Mouse (Mus musculus) heart, embryonic 10.5 days (tissue): ENCODE measurements around the gene Slc35f5. TPM values are rescaled to one million over a fixed set of nuclear protein-coding genes. Genes with fewer than 3 reads are reported as not detected.
A peak's percentile ranks its signal among the peaks of the same experiment; 100 is the strongest.

Source experiments
- DNase-seq: peaks from one replicate; pipeline ENCODE4 v3.0.0-alpha.2; 2017; ENCODE audit warnings: low spot score
- H3K27ac ChIP-seq: fragments of 300-500 bp; sonication (generic); 2 replicates; pipeline ENCODE4 v1.5.1; 2016; ENCODE audit warnings: mild to moderate bottlenecking
- H3K27me3 ChIP-seq: fragments of 300-500 bp; sonication (generic); 2 replicates; pipeline ENCODE4 v1.6.1; 2016; ENCODE audit warnings: mild to moderate bottlenecking; ENCODE audit not compliant: poor library complexity, insufficient read depth, severe bottlenecking
- H3K36me3 ChIP-seq: fragments of 300-500 bp; sonication (generic); 2 replicates; pipeline ENCODE4 v1.6.1; 2016; ENCODE audit warnings: mild to moderate bottlenecking, moderate library complexity
- H3K4me1 ChIP-seq: fragments of 300-500 bp; sonication (generic); 2 replicates; pipeline ENCODE4 v1.6.1; 2016; ENCODE audit warnings: mild to moderate bottlenecking
- H3K4me3 ChIP-seq: fragments of 300-500 bp; sonication (generic); 2 replicates; pipeline ENCODE4 v1.5.1; 2016; ENCODE audit warnings: mild to moderate bottlenecking, moderate library complexity
- H3K9me3 ChIP-seq: fragments of 300-500 bp; sonication (generic); 2 replicates; pipeline ENCODE4 v1.6.1; 2016; ENCODE audit warnings: mild to moderate bottlenecking, moderate library complexity
- WGBS: fragments of 180-500 bp; shearing (Covaris S2); methylation state at CpG from one replicate; pipeline ENCODE4 v1.1.7; 2016; 5-methylcytosine and 5-hydroxymethylcytosine counted together
- polyA plus RNA-seq: library from polyadenylated mRNA; unstranded; fragments of >200 nt; fragmentation: Nextera tagmentation; extraction: Ambion mirVana; gene quantifications from 2 replicates; pipeline ENCODE4 v1.2.1, GENCODE M21; 2016

Slc35f5 gene
- polyA plus RNA-seq, 1 experiment from 2014 or later: 36.1 TPM

GRCm38 (mm10) chr1:125542008-125542999 lies 18.1 kb upstream of the Slc35f5 start:
- Histone ChIP-seq H3K4me3 (no peak overlapping the region), H3K4me1 (no peaks in the 10 kb centered on the region), H3K27me3 (no peaks in the 10 kb centered on the region), H3K27ac (no peak overlapping the region), H3K36me3 (no peaks in the 10 kb centered on the region), H3K9me3 (no peaks in the 10 kb centered on the region)
- 67% methylated on average over 7 of the region's 7 CpGs for WGBS
- DNase-seq: no peak

GRCm38 (mm10) chr1:125549872-125550271 lies 10.5 kb upstream of the Slc35f5 start:
- Histone ChIP-seq H3K4me3 (no peak overlapping the region), H3K36me3 (no peaks in the 10 kb centered on the region), H3K27me3 (no peaks in the 10 kb centered on the region), H3K9me3 (no peaks in the 10 kb centered on the region), H3K27ac (no peak overlapping the region), H3K4me1 (no peaks in the 10 kb centered on the region)
- WGBS: 46% methylated on average over 1 of the region's 1 CpGs
- DNase-seq: no peak

- Histone ChIP-seq H3K27ac (no peak overlapping the region), H3K36me3 (no peaks in the 10 kb centered on the region), H3K27me3 (no peaks in the 10 kb centered on the region), H3K9me3 (no peaks in the 10 kb centered on the region), H3K4me1 (no peaks in the 10 kb centered on the region), H3K4me3 (no peak overlapping the region)
- no peak for DNase-seq
- WGBS: 53% methylated on average over 1 of the region's 1 CpGs
Measured at GRCm38 (mm10) chr1:125550359-125550758, 10.0 kb upstream of the Slc35f5 start.

DNA sequence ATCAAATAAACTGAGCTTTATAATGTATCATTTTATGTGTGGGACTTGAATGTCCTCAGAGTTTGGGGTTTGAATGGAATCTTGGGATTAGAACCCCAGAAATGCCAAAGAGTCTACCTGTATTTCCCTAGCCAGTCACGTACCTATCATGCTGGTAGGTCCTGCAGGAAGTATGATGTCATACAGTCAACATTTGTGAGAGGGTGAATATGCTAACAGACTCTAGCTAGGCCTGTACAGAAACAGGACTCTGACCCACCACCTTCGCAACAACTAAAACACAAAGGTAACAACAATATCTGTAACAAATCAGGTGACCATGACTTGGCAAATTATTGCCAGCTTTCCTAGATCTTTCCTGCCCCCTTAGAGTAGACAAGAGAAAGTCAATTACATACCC lies 8.8 kb upstream of the Slc35f5 start:
- no peak overlapping the region for H3K27ac ChIP-seq
- no peaks in the 10 kb centered on the region for H3K36me3 ChIP-seq
- H3K4me1 ChIP-seq: no peaks in the 10 kb centered on the region
- DNase-seq: no peak
- 82% methylated on average over 2 of the region's 2 CpGs for WGBS
- H3K27me3 ChIP-seq: no peaks in the 10 kb centered on the region
- H3K9me3 ChIP-seq: no peaks in the 10 kb centered on the region
- no peak overlapping the region for H3K4me3 ChIP-seq

DNA sequence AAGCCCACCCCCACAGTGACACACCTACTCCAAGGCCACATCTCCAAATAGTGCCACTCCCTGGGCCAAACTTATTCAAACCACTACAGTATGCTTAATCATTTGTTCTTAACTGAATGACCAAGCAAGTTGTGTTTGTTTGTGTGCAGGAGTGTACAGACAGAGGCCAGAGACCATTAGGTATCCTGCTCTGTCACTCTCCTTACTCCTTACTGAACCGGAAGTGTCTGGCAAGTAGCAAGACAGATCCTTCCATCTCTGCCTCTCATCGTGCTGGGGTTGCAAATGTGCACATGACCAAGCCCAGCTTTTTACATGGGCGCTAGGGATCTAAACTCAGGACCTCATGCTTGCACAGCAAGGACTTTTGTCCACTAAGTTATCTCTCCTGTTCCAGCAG lies 1.1 kb upstream of the Slc35f5 start:
- Histone ChIP-seq H3K4me1 (peaks cover 8% of the 10 kb centered on the region), H3K4me3 (no peak overlapping the region), H3K27me3 (no peaks in the 10 kb centered on the region), H3K9me3 (no peaks in the 10 kb centered on the region), H3K36me3 (no peaks in the 10 kb centered on the region), H3K27ac (peak overlapping the region; percentile 94; the same call in 1 of the 2 replicates)
- whole genome bisulfite sequencing: 73% methylated on average over 3 of the region's 3 CpGs
- DNase-seq: no peak

DNA sequence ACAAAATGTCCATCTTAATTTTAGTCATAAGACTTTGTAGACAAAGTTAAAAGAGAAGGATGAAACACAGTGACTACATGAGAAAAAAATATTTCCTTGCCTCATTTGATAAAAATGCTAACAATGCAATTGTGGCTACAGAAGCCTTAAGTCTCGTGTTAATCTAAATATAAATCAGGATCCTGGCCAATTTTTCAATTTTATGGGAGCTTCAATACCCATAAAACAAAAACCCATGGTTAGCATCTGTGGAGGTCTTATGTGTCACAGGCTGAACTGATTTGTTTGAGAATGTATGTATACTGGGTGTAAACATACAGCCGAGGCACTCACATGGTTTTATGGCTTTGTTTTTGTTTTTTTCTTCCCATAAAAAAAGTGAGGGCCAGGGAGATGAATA lies 674 bp upstream of the Slc35f5 start:
- no peak for DNase-seq
- Histone ChIP-seq H3K36me3 (no peaks in the 10 kb centered on the region), H3K4me3 (peak overlapping the region; percentile 77), H3K4me1 (peaks cover 8% of the 10 kb centered on the region), H3K9me3 (no peaks in the 10 kb centered on the region), H3K27ac (peak overlapping the region; percentile 94), H3K27me3 (no peaks in the 10 kb centered on the region)
- 30% methylated on average over 2 of the region's 2 CpGs for WGBS

DNA sequence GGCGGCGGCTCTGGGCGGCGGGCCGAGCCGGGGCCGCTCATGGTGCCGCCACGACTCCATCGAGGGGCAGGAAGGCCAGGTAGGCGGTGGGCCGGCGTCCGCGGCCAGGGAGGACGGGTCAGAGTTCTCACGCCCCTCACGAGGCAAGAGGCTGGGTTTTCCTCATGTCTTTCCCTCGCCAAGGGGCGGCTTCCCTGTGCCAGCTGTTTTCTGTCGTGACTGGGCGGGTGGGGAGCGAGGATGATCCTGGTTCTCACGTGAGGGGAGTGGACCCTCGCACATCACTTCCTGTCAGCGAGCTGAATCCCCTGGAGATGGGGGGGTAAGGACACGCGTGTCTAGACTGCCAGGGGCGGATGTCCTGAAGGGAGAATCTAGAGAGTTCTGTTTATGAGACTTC lies 811 bp downstream of the Slc35f5 start:
- Histone ChIP-seq H3K27ac (peak overlapping the region; percentile 94), H3K4me1 (peaks cover 8% of the 10 kb centered on the region), H3K27me3 (no peaks in the 10 kb centered on the region), H3K4me3 (peak overlapping the region; percentile 77), H3K36me3 (peaks cover 6% of the 10 kb centered on the region; the same call in 1 of the 2 replicates), H3K9me3 (no peaks in the 10 kb centered on the region)
- under 1% methylated on average over 29 of the region's 29 CpGs for WGBS
- no peak for DNase-seq

GRCm38 (mm10) chr1:125561841-125562240 lies 1.4 kb downstream of the Slc35f5 start:
- peaks cover 9% of the 10 kb centered on the region; the same call in 1 of the 2 replicates for H3K36me3 ChIP-seq
- peak overlapping the region; percentile 94 for H3K27ac ChIP-seq
- no peaks in the 10 kb centered on the region for H3K9me3 ChIP-seq
- no peak for DNase-seq
- H3K27me3 ChIP-seq: no peaks in the 10 kb centered on the region
- 68% methylated on average over 4 of the region's 4 CpGs for whole genome bisulfite sequencing
- peaks cover 8% of the 10 kb centered on the region for H3K4me1 ChIP-seq
- H3K4me3 ChIP-seq: peak overlapping the region; percentile 77

- peaks cover 63% of the 10 kb centered on the region for H3K36me3 ChIP-seq
- 89% methylated on average over 4 of the region's 4 CpGs for WGBS
- no peak for DNase-seq
Measured at GRCm38 (mm10) chr1:125568126-125568525, 7.7 kb downstream of the Slc35f5 start.

DNA sequence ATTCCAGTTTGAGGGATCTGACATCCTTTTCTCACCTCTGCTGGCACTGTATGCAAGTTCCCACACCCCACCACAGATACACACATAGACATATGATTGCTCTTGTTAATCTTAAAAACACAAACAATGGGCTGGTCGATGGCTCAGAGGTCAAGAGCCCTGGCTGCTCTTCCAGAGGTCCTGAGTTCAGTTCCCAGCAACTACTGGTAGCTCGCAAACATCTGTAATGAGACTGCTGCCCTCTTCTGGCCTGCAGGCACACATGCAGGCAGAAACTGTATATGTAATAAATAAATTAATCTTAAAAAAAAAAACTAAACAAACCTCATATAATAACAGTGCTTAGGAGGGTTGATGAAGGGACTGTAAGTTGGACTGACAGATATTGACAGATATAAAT lies 13.8 kb downstream of the Slc35f5 start:
- H3K4me3 ChIP-seq: no peak overlapping the region

More at GRCm38 (mm10) chr1:125568126-125568525, 7.7 kb downstream of the Slc35f5 start:
- Histone ChIP-seq H3K9me3 (no peaks in the 10 kb centered on the region), H3K4me3 (no peak overlapping the region), H3K4me1 (no peaks in the 10 kb centered on the region), H3K27ac (no peak overlapping the region), H3K27me3 (no peaks in the 10 kb centered on the region)

GRCm38 (mm10) chr1:125575458-125576114 lies 15.2 kb downstream of the Slc35f5 start:
- Histone ChIP-seq H3K9me3 (no peaks in the 10 kb centered on the region), H3K4me3 (no peak overlapping the region), H3K27me3 (no peaks in the 10 kb centered on the region), H3K36me3 (peaks cover 50% of the 10 kb centered on the region), H3K27ac (peak overlapping the region; percentile 77), H3K4me1 (no peaks in the 10 kb centered on the region)
- WGBS: 51% methylated on average over 10 of the region's 10 CpGs
- no peak for DNase-seq

More for the DNA sequence above, 13.8 kb downstream of the Slc35f5 start:
- no peaks in the 10 kb centered on the region for H3K27me3 ChIP-seq
- DNase-seq: no peak
- no peak overlapping the region for H3K27ac ChIP-seq
- H3K36me3 ChIP-seq: peaks cover 60% of the 10 kb centered on the region
- 74% methylated on average over 2 of the region's 2 CpGs for WGBS
- no peaks in the 10 kb centered on the region for H3K4me1 ChIP-seq
- H3K9me3 ChIP-seq: no peaks in the 10 kb centered on the region

GRCm38 (mm10) chr1:125576965-125577364 lies 16.6 kb downstream of the Slc35f5 start:
- Histone ChIP-seq H3K4me1 (no peaks in the 10 kb centered on the region), H3K27ac (peak overlapping the region; percentile 7; the same call in 1 of the 2 replicates), H3K9me3 (no peaks in the 10 kb centered on the region), H3K36me3 (peaks cover 51% of the 10 kb centered on the region), H3K27me3 (no peaks in the 10 kb centered on the region), H3K4me3 (no peak overlapping the region)
- DNase-seq: no peak

GRCm38 (mm10) chr1:125578091-125578490 lies 17.7 kb downstream of the Slc35f5 start:
- 79% methylated on average over 1 of the region's 1 CpGs for WGBS
- no peak for DNase-seq
- Histone ChIP-seq H3K27me3 (no peaks in the 10 kb centered on the region), H3K27ac (no peak overlapping the region), H3K4me3 (no peak overlapping the region), H3K9me3 (no peaks in the 10 kb centered on the region), H3K36me3 (peaks cover 44% of the 10 kb centered on the region), H3K4me1 (no peaks in the 10 kb centered on the region)
